Mouse (Mus musculus) cerebellum, adult 18-20 months (tissue): ENCODE results near the gene Junb.

Experiments
- DNase-seq, 2 experiments: peaks; one replicate each; pipeline ENCODE4 v3.0.0; 2021

The Junb gene

GRCm38 (mm10) chr8:84987388-84987787, 8.9 kb upstream of the Junb start:
- peak in 1 of 2 experiments; percentile 6 for DNase-seq

- no peak for DNase-seq
These were observed 7.9 kb upstream of the Junb start for GRCm38 (mm10) chr8:84986379-84986945.

- peak; percentile 91 to 94 for DNase-seq
These were observed 7.3 kb upstream of the Junb start for GRCm38 (mm10) chr8:84985684-84986378.

GRCm38 (mm10) chr8:84985049-84985683, 6.6 kb upstream of the Junb start:
- DNase-seq = no peak

DNA sequence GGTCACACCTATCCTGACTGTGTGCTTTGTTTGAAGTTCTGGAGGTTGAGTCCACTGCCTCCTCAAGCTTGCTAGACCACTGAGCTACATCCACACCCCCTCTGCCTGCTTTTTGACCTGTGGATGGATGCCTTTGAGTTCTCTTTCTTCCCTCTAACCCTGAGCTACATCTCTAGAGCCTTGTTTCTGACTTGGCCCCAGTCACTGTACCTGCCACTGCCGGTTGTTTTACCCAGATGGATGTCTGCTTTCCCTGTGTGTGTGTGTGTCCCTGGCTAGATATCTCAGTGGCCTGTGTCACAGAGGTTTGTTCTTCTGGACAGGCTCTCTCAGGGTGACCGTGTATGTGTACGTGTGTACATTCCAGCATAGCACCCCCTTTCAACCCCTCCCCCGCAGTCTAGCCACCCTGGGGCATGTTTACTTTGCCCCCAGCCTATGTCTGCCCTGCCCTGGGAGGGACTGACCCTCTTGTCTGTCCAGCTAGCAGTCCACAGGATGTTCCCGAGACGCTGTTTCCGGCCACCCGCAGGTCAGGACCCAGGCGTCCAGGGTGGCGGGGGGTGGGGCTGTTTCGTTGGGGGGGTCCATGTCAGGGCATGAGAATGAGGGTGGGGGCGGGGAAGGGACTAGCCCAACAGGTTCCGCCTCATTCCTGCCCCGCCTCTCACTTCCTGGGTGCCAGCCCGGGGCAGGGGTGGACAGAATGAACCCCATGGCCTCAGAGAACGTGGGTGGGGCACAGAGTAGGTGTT, 6.0 kb upstream of the Junb start:
- DNase-seq = no peak

DNA sequence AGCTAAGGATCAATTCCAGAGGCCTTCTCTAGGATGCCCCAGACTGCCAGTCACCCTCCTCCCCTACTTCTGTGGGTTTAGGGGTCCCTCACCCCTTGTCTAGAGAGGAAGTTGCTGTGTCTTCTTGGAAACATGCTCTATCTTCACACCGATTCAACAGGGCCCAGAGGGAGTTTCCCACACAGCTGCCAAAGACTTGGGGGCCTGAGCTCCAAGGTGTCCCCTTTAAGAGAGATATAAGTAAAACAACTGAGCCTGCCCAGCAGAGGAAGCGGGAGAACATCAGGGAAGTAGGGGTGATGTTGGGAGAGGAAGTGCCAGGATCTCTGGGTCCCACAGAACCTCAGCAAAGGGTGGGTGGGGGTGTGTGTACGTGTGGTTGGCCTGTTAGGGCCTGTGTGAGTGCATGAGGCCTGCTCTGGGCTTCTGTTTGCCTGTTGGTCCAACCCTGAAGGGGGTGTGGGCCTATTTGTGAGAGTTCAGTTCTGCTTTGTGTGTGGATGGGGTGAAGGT, 4.0 kb upstream of the Junb start:
- no peak for DNase-seq

DNA sequence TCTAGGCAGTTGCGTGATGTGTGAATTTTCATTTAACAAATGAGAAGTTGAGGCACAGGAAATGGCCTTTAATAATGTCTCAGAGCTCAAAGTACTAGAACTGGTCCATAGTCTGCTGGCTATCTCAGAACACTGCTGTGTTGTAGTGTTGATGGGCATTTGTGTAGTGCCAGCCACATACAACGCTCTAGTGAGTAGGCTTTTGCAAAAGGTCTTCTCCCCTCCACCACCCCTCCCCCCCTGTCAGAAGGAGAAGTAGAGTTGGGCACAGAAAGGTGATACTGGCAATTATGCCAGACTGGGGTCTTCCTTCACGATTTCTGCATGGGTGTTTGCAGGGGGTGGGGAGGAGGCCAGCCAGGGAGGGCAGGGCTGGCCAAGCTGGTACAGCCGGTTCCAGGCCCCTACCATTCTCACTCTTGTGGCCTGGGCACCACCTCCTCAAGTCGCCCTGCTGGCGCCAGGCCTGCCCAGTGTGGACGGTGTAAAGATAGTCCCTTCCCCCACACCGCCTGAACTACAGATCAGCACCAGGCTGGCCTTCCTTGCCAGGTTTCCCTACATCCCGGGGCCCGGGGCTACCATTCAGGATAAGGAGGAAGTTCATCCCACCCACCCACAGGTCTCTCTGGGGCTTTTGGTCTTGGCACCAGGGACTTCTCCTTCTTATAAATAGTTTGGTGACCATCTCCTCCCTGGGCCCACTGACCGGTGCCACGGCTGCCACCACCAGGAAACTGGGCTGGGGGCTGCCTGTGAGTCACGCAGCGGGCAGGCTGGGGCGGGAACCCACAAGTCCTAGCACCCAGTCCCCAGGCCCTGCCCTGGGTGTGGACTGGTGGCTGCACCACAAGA, 3.4 kb upstream of the Junb start:
- no peak for DNase-seq

GRCm38 (mm10) chr8:84980622-84981358, 2.3 kb upstream of the Junb start:
- peak; percentile 43 to 63 for DNase-seq

- DNase-seq = peak; percentile 87 to 93
These were observed 1.3 kb upstream of the Junb start for GRCm38 (mm10) chr8:84979599-84980421.

DNA sequence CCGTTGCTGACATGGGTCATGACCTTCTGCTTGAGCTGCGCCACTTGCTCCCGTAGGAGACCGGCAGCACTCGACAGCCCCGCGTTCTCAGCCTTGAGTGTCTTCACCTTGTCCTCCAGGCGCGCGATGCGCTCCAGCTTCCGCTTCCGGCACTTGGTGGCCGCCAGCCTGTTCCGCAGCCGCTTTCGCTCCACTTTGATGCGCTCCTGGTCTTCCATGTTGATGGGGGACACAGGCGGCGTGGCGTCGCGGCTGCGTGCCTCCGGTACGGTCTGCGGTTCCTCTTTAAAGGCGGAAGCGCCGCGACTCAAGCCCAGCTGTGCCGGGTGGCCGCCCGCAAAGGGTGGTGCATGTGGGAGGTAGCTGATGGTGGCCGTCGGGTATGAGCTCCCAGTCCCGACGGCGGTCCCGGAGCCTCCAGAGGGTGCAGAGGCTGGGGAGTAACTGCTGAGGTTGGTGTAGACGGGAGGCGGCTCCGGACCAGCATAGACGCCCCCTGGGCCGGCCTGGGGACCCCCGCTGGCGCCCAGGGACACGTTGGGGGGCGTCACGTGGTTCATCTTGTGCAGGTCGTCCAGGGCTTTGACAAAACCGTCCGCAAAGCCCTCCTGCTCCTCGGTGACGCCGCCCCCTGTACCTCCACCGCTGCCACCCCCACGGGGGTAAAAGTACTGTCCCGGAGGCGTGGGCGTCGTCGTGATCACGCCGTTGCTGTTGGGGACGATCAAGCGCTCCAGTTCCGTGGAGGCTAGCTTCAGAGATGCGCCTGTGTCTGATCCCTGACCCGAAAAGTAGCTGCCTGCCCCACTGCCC, 877 bp downstream of the Junb start:
- DNase-seq = peak; percentile 51 to 63

DNA sequence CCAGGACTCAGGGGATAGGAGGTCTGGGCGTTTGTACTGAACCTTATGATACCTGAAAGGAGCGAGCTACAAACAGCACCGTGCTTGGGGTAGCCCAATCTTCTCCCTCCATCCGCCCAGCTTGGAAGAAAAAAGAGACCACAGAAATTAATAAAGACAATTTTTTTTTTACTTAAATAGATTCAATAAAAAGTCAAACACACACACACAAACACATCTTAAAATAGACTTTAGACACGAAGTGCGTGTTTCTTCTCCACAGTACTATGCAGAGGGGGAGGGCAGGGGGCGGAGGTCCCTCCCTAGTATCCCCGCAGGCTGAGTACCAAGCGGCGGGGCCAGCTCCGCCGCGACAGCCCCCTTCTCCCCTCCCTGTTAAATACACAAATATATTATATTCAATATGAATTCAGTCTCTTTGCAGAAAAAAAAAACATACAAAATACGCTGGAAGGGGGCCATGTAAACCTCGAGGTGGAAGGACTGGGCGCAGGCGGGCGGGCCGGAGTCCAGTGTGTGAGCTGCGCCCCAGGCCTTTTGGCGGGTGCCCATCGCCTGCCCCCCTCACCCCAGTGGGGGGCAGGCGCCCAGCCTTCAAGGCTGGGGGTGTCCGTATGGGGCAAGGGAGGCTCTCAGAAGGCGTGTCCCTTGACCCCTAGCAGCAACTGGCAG, 1.6 kb downstream of the Junb start:
- DNase-seq = no peak

DNA sequence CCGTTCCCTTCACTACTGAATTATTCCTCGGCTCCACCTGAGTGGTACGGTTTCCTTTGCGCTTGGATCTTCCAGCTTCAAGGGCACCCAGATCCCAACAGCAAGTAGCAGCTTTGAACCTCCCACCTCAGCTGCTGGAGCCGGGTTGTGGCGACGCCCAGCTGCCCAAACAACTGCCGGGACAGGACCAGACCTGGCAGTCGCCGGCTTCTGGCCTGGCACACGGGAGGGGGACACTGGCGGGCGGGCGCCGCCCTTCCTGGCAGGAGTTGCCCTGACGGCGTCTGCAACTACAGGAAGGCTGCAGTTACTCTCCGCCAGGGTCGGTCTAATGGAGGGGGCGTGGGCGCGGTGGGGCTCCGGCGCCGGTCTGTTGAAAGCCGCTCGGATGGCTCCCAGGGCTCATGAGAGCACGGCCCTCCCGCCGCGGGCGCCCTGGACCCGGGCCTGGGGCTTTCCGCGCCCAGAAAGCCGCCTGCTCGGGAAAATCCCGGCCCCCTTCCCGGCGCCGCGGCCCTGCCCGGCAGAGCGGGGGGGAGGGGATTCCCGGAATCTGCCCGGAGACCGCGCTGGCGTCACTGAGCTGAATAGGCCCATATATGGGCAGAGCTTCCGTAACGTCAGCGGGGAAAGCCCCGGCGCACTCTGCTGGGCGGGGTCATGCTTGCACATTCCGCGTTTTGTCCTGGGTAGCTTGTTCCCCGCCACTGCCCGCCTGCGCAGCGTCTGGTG, 2.3 kb downstream of the Junb start:
- DNase-seq = peak; percentile 95 to 96

- DNase-seq = peak; percentile 37 to 57
These were observed 3.1 kb downstream of the Junb start for GRCm38 (mm10) chr8:84975434-84975833.

DNA sequence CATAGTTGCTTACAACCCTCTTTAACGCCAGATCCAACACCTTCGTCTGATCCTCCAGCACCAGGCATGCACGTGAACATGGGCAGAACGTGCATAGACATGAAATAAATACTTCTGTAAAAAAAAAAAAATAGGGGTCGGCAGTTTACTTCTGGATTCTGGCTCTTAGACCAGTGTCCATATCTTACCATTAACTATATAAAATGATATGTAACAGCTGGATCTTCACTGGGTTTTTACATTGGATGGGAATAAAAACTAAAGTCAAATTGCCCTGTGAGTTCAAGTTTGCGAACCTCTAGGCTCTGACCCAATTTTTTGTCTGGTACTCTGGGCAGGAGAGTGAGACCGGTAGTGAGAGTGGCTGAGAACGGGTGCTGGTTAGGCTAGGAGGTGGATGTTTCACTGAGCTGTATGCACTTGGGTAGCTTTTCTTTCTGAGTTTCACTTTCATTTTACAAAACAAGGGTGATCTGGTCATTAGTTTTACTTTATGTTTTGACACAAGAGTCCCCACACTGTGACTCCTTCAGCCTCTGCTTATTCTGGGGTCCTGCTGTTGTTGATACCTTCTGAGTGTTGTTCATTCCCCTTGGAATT, 3.9 kb downstream of the Junb start:
- DNase-seq = no peak

DNA sequence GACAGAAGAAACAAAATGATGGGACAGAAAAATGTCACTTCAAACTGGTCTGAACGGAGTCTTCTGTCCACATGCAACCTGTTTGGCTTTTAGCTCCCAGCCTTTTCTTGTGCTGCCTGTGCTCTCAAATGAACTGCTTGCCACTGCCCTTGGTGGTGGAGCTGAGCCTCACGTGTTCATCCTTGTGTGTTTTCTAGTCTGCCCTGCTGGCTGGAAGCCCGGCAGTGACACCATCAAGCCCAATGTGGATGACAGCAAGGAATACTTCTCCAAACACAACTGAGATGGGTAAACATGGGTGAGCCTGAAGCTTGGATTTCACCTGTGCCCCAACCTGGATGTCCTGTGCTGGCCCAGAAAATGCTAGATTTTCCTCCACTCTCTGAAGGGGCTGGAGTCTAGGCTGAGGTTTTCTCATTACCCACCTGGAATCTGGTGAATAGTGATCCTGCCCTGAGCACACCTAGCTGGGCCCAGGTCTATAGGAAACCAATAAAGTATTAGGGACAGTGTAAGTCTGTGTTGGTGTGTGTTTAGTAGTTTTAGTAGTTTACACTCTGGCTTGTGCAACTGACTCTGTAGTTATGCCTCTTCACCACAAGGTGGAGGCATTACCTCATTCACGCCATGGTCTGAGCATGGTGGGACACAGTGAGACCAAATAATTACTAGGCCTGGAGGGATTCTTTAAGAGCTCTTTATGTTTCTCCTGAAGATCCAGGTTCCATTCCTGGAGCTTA, 4.5 kb downstream of the Junb start:
- peak; percentile 63 to 68 for DNase-seq

DNA sequence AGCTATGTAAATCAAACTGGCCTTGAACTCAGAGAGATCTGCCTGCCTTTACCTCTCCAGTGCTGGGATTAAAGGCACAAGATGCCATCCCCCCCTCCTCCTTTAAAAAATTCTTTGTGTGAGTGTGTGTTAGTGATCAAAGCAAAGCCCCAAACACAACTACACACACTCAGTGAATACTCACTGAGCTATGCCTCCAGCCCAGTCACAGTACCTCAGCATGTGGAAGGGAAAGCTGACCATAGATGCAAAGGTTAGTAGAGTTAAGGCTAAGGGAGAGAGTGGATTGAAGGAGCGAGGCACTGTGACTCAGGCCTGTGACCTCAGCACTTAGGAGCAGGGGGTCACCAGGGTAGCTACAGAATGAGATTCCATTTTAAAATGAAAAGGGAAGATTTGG, 5.4 kb downstream of the Junb start:
- no peak for DNase-seq

DNA sequence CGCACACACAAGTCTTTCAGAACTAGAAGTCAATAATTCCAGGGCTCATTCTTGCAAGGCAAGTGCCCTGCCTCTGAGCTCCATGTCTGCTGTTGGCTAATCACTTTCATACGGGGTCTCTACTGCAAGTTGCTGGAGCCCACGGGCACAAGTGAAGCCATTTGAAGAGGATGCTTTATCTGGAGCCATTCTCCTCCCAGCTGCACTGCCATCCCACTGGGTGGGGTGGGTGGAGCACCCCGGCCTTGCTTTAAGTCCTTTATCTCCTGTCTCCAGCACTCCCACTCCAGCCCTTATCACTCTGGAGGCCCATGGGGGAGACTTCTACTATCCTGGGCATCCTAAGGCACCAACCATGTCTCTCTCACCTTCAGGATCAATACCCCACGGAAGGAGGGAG, 7.6 kb downstream of the Junb start:
- no peak for DNase-seq
